ENCODE assay signal across 10 mouse cellular contexts in the genomic region with DNA sequence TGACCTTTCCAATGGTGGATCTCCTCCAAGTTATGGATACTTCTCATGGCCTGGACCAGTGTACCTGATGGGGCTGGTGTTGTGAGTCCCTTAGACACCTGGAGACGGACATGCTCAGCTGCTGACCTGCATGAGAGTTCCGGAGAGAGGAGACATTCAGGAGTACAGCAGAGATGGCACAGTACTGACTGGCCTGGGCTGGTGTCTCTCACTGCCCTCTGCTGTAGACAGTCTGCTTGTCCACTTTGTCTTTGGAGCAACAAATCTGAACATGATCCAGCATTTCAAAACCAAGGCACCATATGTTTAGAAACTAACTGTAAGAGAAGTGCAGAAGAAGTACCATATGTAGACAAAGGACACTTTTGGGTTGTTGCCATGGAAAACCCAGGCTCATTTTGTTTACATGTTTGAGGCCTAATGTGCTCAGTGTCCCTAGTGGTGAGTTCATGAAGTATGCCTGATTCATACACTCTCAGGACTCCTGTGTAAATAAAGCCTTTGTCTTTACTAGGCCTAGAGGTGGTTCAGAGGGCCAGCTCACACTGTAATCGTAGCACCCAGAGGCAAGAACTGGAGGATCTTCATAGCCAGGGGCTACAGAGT. TPM values are rescaled to one million over a fixed set of nuclear protein-coding genes. Genes with fewer than 3 reads are reported as not detected.
DNase-seq lines count a peak whose midpoint lies in the region; ATAC-seq lines count a peak whose summit lies in the region.
"Had no signal": no experiment of that assay in that cellular context is flagged by ENCODE, and none has a peak within 500 bp of the region (broad histone marks: within the 10 kb centered on the region; RNA-seq: fewer than 3 reads in every experiment).

No protein-coding gene starts in this region.

- ATAC-seq in forebrain, embryonic 14.5 days = peak; percentile 32; the same call in 1 of the 2 replicates
- ATAC-seq in forebrain, embryonic 12.5 days (ENCODE audit: low FRiP score) = no peak
- peak; percentile 53; the same call in 1 of the 2 replicates for ATAC-seq in embryonic facial prominence, embryonic 14.5 days (ENCODE audit: low read depth)
- ATAC-seq: inflammation-experienced regulatory T-cells, adult 6 months had no signal

- H3K4me1 ChIP-seq in forebrain, embryonic 14.5 days (ENCODE audit: control insufficient read depth, insufficient read depth, low read length) = no peaks in the 10 kb centered on the region
- H3K4me1 ChIP-seq in forebrain, embryonic 12.5 days = peaks cover 5% of the 10 kb centered on the region; the same call in 1 of the 2 replicates
- H3K4me1 ChIP-seq in embryonic facial prominence, embryonic 14.5 days (ENCODE audit: control insufficient read depth, insufficient read depth, low read length) = peaks cover 5% of the 10 kb centered on the region
- H3K4me1 ChIP-seq: midbrain, embryonic 12.5 days had no signal

- peak; percentile 71 for DNase-seq in forebrain, embryonic 14.5 days (ENCODE audit: low spot score)
- DNase-seq in left cerebral cortex, postnatal 14 days (ENCODE audit: low spot score in 2 of 2) = peak; percentile 19 to 77
- DNase-seq in left cerebral cortex, adult 8-10 months (ENCODE audit: low spot score in 2 of 2) = no peak
- DNase-seq in embryonic facial prominence, embryonic 14.5 days (ENCODE audit: low spot score) = peak; percentile 77
- DNase-seq in retina, embryonic 14.5 days (ENCODE audit: low spot score) = peak; percentile 38
- no peak for DNase-seq in adrenal gland, adult 18-20 months (ENCODE audit: low spot score in 2 of 2)
- DNase-seq in thymus, postnatal 0 days (ENCODE audit: low spot score) = no peak

- WGBS in forebrain, embryonic 14.5 days = 69% methylated on average over 3 of the region's 3 CpGs
- 75% methylated on average over 3 of the region's 3 CpGs for WGBS in forebrain, embryonic 12.5 days
- WGBS in embryonic facial prominence, embryonic 14.5 days = 69% methylated on average over 3 of the region's 3 CpGs

- H3K9ac ChIP-seq in forebrain, embryonic 14.5 days (ENCODE audit: low read length) = no peak overlapping the region
- H3K9ac ChIP-seq in forebrain, embryonic 12.5 days = no peak overlapping the region
- H3K9ac ChIP-seq in embryonic facial prominence, embryonic 14.5 days (ENCODE audit: low read depth, low read length) = no peak overlapping the region
- H3K9ac ChIP-seq: midbrain, embryonic 12.5 days had no signal

- H3K4me2 ChIP-seq in forebrain, embryonic 14.5 days (ENCODE audit: low read length) = no peak overlapping the region
- no peak overlapping the region for H3K4me2 ChIP-seq in forebrain, embryonic 12.5 days
- no peak overlapping the region for H3K4me2 ChIP-seq in embryonic facial prominence, embryonic 14.5 days (ENCODE audit: low read depth, low read length)
- H3K4me2 ChIP-seq: midbrain, embryonic 12.5 days had no signal

- no peaks in the 10 kb centered on the region for H3K27me3 ChIP-seq in forebrain, embryonic 14.5 days (replicated peaks; ENCODE audit: control insufficient read depth, insufficient read depth, low read length)
- H3K27me3 ChIP-seq in forebrain, embryonic 12.5 days = peaks cover 14% of the 10 kb centered on the region; the same call in 1 of the 2 replicates
- peaks cover 3% of the 10 kb centered on the region; the same call in 1 of the 2 replicates for H3K27me3 ChIP-seq in embryonic facial prominence, embryonic 14.5 days (replicated peaks; ENCODE audit: control insufficient read depth, insufficient read depth, low read length)

- H3K36me3 ChIP-seq in forebrain, embryonic 14.5 days (ENCODE audit: control insufficient read depth, insufficient read depth, low read length) = no peaks in the 10 kb centered on the region
- H3K36me3 ChIP-seq in forebrain, embryonic 12.5 days (replicated peaks) = no peaks in the 10 kb centered on the region
- H3K36me3 ChIP-seq in embryonic facial prominence, embryonic 14.5 days (ENCODE audit: control insufficient read depth, insufficient read depth, low read length) = no peaks in the 10 kb centered on the region
- H3K36me3 ChIP-seq: midbrain, embryonic 12.5 days had no signal

- H3K4me3 ChIP-seq in forebrain, embryonic 14.5 days (ENCODE audit: low read depth, low read length) = no peak overlapping the region
- H3K4me3 ChIP-seq in forebrain, embryonic 12.5 days (replicated peaks) = no peak overlapping the region
- H3K4me3 ChIP-seq in embryonic facial prominence, embryonic 14.5 days (ENCODE audit: low read depth, low read length) = no peak overlapping the region
- H3K4me3 ChIP-seq: midbrain, embryonic 12.5 days had no signal

- intact Hi-C loops in left cerebral cortex, postnatal 14 days (cut with DNase I) = no loop called here

- H3K27ac ChIP-seq in forebrain, embryonic 14.5 days (ENCODE audit: low read depth, low read length) = no peak overlapping the region
- H3K27ac ChIP-seq in forebrain, embryonic 12.5 days = no peak overlapping the region
- H3K27ac ChIP-seq in embryonic facial prominence, embryonic 14.5 days (replicated peaks; ENCODE audit: low read depth, low read length) = no peak overlapping the region
- H3K27ac ChIP-seq: midbrain, embryonic 12.5 days had no signal

- no peaks in the 10 kb centered on the region for H3K9me3 ChIP-seq in forebrain, embryonic 14.5 days (replicated peaks; ENCODE audit: control insufficient read depth, low read length)
- H3K9me3 ChIP-seq in forebrain, embryonic 12.5 days = no peaks in the 10 kb centered on the region
- H3K9me3 ChIP-seq in embryonic facial prominence, embryonic 14.5 days (ENCODE audit: control insufficient read depth, low read length) = no peaks in the 10 kb centered on the region
- H3K9me3 ChIP-seq: midbrain, embryonic 12.5 days had no signal

RNA-seq across cellular contexts. Expression of a gene that starts 46.1 kb away (rescaled TPM):
- polyA plus RNA-seq in forebrain, embryonic 14.5 days (2014; fragmentation: Nextera tagmentation; extraction: Ambion mirVana) = 0.48 and 0.64 TPM in 2 replicates
- polyA plus RNA-seq in forebrain, embryonic 12.5 days (2016; fragmentation: Nextera tagmentation; extraction: Ambion mirVana) = 0.81 and 1.0 TPM in 2 replicates
- 1 to 10 TPM; 2.9 to 3.6 TPM for total RNA-seq in left cerebral cortex, postnatal 14 days (2021)
- 1 to 10 TPM; 1.8 to 2.3 (median 2.0) TPM for total RNA-seq in left cerebral cortex, adult 8-10 months (2022)
- polyA plus RNA-seq in embryonic facial prominence, embryonic 14.5 days (2014; fragmentation: Nextera tagmentation; extraction: Ambion mirVana) = 6.3 and 6.5 TPM in 2 replicates
- total RNA-seq in adrenal gland, adult 18-20 months (2021) = 10 to 100 TPM; 14.5 to 17.7 TPM
- polyA plus RNA-seq in thymus, postnatal 0 days (2015; fragmentation: Nextera tagmentation; extraction: Ambion mirVana) = 0.58 and 1.0 TPM in 2 replicates
- polyA plus RNA-seq: inflammation-experienced regulatory T-cells, adult 6 months had no signal

Comparison
In these comparisons a context has a peak if more than half of its experiments do, and no peak if none do; other contexts are left out.
1. DNase-seq: peak in forebrain, embryonic 14.5 days (single experiment), left cerebral cortex, postnatal 14 days (2 of 2), embryonic facial prominence, embryonic 14.5 days (single experiment) and retina, embryonic 14.5 days (single experiment); none in left cerebral cortex, adult 8-10 months (0 of 2), adrenal gland, adult 18-20 months (0 of 2) and thymus, postnatal 0 days (single experiment).